Mouse (Mus musculus): Measurements from ENCODE around the gene 4921504E06Rik.

- no peak for TF ChIP-seq CTCF (IDR thresholded peaks at IDR 0.05; ENCODE audit: low read depth, low read length)
- TF ChIP-seq POLR2A (IDR thresholded peaks at IDR 0.05; ENCODE audit: insufficient read depth, low read length), result no peak
Measured at GRCm38 (mm10) chr2:19600860-19601259, 47.1 kb upstream of the 4921504E06Rik start.

All from ES-Bruce4 (cell line).